Mouse (Mus musculus): ENCODE data around the gene Il21r.

Il21r gene

GRCm38 (mm10) chr7:125603185-125603631 is at the start of gene Il21r:
Il21r (plus strand) TSS chr7:125603429.
- DNase-seq (ENCODE audit: low spot score): no peak

DNA sequence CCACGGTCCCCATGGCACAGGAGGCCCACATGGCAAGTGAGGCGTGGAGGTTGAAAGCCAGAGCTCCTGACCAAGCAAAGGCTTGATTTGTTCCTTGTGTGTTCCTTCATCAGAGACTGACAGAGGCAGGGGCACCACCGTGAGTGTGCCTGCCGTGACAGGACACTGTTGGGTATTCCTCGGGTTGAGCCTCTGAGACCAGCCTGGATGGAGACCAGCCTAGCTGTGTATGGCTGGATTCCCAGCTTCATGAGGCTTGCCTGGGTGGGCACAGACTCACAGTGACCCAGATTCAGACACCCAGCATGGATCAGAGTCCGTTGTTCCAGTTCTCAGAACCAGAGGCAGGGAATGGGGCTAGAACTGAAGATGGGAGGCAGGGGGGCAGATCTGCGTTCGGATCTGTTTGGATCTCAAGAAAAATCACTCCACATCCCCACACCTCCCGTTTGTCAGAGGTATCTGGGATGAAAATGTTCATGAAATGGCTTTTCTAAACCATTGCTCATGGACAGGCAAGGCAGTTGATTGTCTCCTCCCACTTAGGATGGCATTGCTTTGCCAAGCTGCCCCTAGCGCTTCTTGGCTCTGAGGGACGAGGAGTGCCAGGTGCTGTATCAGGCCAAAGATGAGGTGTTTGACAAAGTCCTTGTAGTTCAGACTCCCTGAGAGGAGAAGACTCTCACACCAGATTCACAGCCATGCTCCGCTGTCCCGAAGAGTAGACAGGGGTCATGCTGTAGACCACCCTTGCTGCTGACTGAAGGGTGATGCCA is 49.4 kb upstream of the Il21r start:
- DNase-seq (ENCODE audit: low spot score): no peak

DNA sequence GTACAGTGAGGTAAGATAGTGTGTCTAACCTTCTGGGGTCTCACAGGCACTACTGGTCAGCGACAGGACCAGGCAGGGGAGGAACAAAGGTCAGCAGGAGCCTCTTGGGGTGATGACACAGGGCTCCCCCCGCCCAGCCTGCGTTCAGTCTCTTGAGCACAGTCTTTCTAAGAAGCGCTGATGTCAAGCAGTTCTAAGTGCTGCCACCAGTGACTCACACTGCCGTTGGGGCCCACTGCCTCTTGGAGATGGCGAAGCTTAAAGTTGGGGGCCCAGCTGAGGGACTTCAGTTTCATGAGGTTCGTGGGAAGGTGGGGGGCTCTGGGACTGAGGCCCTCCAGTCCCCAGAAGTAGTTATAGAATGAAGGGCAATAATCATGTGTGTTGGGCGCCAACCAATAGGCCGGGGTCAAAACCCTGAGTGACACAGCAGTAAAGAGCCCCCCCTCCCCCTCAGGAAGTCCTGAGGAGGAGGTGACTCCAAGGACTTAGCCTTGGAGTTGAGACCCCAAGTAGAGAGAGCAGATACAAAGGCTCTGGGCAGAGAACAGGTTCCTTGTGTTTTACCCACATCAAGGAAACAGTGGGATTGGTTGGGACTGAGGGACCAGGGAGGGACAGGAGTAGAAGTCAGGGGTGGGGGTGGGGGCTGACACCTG is 48.6 kb upstream of the Il21r start:
- no peak for DNase-seq (ENCODE audit: low spot score)

DNA sequence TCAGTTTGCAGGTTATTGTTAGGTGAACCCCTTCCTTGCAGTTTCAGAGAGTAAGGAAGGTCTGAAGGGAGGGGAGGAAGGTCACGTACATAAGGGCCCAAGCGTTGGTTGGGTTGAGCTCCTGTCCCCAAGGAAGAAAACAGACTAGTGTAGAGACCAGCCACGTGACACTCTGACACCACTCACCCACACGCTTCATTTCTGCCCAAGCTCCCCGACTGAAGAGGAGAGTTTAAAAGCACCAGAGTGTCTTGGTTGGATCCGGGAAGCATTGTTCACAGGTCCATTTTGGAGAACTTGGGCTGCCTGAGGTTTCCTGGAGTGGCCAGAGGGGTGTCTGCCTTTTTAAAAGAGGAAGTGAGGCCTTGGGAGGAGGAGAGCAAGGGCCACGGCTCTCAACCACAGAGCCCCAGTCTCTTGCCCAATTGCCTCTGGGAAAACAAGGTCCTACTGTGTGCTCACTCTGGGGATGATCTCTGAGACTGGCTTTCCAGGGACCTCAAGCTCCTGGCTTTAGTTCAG is 47.8 kb upstream of the Il21r start:
- no peak for DNase-seq (ENCODE audit: low spot score)

DNA sequence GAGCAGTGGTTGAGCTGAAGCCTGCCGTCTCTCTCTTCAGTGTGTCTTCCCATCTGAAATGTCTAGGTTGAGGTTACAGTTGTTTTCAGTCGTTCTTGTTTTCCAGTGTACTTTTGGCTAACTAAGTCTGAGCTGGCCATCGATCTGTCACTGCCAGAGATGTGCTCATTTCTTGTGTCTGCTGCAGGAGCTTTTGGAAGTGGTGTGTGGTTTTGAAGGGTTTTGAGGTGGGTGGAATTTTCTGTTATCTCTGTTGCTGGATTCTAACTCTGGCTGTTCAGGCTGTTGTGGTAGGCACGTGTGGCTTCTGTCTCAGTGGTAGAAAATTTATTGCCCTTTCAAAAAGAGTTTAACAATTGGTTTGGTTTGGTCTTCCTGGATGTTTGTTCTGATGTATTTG is 47.1 kb upstream of the Il21r start:
- DNase-seq (ENCODE audit: low spot score): no peak

DNA sequence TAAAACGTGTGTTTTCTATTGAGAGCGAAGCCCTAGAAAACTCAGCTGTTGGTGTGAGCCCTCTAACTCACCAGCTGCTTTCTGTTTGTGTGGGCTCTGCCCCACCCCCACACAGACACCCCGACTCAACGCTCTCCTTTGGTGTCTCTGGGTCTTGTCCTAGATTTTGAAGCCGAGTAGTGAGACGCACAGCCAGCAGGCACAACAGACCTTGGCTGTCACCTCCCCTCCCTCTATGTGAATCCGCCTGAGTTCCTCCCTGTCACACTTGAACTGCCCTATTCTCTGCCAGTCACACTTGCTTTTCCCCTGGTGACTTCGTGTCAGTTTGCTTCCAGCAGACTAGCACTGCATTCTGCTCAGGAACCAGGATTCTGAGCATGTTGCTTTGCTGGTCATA is 46.4 kb upstream of the Il21r start:
- no peak for DNase-seq (ENCODE audit: low spot score)

DNA sequence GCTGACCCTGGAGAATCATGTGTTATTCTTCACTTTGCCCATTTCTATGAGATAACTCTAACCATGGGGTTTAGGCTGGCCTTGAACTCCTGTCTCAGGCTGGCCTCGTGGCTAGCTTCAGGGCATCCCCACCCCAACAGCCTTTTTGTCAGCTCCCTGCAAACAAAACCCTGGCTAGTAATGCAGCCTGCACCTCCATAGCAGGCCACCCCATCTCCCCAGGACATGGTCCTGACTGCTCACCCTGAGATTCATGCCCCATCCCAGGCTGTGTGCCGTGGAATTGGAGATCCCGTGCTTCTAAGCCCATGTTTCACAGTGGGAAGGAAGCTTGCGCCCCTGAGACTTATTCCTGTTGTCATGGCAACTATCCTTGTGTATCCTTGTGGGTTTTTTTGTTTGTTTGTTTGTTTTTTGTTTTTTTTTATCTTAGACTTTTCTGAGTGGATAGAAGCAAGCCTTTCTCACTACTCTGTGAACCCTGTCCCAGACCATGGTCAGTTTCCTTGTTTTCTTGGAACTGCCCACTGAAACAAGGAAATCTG is 44.8 kb upstream of the Il21r start:
- no peak for DNase-seq (ENCODE audit: low spot score)

DNA sequence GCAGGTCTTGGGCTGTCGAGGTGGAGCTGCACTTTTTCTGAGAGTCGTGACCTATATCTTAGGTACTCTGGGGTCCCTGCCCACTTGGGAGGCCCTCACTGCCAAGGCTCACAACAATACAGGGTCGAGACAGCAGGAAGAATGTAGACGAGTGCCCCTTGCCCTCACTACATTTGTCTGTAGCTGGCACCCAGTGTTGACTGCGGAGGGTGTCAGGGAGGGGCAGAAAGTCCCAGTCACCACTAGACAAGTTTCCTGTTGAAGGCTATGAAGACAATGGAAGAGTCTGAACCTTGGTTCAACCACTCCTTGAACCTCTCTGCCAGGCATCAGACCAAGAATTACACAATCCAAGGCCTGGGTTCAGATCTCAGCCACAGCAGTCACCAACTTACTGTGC is 44.2 kb upstream of the Il21r start:
- no peak for DNase-seq (ENCODE audit: low spot score)

DNA sequence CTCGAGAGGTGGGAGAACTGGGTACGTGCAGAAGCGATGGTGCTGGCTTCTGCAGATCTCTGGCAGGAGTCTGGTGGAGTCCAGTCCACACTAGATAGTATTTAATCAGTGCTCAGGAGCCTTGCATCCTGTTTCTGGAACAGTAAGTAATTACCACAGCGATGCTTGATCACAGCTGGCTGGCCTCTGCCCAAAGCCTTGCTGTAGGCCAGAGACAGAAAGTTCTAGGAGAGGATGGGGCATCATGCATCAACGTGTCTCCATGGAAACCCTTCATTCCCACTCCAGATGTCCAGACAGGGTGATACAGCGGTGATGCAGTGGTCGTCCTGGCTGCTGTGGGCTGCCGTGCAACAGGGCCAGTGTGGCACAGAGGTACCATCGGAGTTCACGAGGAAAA is 43.7 kb upstream of the Il21r start:
- DNase-seq (ENCODE audit: low spot score): no peak

DNA sequence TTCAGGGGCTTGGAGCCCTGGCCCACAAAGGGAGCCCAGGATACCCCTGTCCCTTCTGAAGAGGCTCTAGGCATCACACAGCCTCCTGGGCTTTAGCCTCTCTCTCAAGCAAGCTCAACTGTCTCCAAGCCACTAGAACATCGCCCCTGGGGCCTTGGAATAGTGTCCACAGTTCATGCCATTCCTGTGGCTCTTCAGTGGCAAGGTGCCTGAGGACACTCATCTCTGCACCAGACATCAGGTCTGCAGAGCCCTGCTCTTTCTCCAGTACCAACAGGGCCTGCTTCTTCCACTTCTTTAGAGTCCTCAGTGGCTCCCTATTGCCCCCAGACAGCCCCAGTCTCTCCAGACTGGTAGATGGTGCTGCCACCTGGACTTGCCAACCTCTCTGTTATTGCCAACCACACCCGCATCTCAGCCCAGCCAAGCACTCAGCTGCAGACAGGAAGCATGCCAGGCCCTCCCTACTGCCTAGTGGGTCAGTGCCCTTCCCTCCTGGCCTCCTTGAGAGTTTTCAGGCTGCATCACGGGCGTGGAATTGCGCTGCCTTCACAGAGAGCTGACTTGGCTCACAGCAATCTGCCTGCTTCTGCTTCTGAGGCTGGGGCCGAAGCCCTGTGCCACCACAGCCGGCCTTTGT is 43.0 kb upstream of the Il21r start:
- DNase-seq (ENCODE audit: low spot score): no peak

DNA sequence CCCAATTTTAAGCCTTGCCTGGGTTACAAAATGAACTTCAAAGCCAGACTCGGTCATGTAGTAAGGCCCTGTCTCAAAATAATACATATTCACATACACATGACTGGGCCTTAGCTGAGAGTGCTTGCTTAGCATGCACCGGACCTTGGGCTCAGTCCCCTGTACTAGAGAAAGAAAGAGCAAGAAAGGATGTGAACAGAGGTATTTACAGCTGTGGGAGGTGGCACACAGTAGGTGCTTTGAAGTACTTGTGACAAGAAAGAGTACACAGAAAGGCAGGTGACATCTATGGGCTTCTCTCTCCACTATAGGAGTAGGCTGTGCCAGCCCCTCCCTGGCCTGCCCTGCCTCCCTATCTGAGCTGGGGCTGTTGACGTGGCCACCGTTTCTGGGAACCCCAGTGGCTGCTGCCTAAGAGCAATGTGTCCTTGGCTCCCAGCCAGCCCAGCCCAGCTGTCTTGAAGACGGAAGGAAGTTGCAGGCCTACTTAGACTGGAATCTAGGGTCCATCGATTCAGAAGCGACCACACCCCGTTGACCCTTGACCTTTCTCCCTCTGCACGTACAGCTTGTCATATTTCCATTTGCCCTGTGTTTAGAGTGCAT is 42.0 kb upstream of the Il21r start:
- peak; percentile 88 for DNase-seq (ENCODE audit: low spot score)

DNA sequence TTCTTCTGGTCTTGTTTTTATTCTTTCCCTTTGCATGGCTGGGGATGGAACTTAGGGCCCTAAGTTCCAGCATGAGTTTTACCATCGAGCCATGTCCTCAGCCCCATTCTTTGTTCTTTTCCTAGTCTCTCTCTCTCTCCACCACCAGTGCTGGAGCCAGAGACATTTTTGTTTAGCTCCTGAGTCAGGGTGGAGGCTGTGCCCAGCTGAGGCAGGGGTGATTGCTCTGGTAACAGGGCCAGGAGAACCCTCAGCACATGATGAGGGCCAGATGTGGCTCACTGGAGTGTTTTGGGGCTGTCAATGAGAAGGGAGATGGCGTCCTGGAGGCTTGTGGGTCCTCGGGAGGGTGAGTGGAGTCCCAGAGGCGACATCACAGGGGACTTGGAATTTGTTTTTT is 40.8 kb upstream of the Il21r start:
- no peak for DNase-seq (ENCODE audit: low spot score)

GRCm38 (mm10) chr7:125563093-125563492 is 40.1 kb upstream of the Il21r start:
- DNase-seq (ENCODE audit: low spot score): no peak

DNA sequence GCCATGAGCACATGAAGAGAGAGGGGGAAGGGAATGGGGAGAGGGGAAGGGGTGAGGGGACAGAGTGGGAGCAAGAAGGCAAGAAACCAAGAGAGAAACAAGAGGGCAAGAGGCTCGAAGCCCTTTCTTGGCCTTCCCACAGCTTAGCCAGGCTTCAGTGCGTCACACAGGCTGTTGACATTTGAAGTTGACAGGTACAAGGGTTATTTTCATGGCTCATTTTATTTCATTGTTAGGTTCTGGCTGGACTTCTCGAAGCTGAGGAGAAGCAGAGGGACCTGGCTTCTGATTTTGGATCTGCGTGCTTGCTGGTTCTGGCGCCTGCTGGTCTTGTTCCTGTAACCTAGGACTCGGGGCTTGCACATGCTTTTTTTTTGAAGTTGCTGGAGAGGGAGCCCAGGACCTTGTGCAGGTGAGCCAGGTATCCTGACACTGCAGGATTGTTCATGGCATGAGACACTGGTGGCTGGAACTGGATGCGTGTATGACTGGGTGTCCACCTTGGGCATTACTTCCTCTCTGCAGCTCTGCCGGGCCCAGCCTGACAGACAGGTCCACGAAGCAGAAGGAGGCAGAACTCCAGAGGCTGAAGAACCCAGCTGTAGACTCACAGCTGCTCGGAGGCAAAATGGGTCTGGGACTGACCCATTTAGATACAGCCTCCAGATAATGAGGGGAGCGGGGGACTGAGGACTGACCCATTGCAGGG is 38.8 kb upstream of the Il21r start:
- no peak for DNase-seq (ENCODE audit: low spot score)

- DNase-seq (ENCODE audit: low spot score): no peak
These were observed 37.5 kb upstream of the Il21r start for GRCm38 (mm10) chr7:125565516-125566285.

DNA sequence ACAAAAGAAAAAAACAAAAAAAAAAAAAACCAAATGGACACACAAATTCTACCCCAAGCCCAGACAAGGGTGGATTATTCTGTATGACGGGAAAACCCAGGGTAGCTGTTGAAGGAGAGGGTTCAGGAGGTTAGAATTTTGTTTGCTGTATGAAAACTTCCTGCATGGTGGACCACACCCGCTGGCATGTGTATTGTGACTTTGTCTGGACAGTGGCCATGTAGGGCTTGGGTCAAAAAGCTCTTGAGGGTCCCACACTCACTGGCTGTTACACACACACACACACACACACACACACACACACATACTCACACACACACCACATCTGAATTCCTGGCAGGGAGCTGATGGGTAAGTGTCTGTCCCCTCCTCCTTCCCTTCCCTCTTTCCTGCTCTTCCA is 36.8 kb upstream of the Il21r start:
- DNase-seq (ENCODE audit: low spot score): no peak

- DNase-seq (ENCODE audit: low spot score): no peak
These were observed 34.3 kb upstream of the Il21r start for GRCm38 (mm10) chr7:125568888-125569287.

DNA sequence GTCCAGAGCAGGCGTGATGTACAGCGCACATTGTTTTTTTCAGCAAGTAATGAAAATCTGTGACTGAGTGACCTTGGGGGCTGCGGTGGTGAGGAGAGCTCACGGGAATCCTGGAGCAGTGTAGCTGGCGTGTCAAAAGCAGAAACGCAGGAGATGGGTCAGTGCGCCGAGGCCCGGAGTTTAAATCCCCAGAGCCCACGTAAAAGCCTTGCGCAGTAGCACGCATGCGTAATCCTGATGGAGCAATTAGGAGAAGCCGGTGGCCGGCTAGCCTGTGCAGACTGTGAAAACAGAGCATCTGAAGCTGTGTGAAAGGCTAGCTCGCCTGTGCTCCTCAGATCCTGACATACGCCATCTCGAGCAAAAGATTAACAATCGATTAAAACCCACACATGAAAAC is 31.3 kb upstream of the Il21r start:
- no peak for DNase-seq (ENCODE audit: low spot score)

DNA sequence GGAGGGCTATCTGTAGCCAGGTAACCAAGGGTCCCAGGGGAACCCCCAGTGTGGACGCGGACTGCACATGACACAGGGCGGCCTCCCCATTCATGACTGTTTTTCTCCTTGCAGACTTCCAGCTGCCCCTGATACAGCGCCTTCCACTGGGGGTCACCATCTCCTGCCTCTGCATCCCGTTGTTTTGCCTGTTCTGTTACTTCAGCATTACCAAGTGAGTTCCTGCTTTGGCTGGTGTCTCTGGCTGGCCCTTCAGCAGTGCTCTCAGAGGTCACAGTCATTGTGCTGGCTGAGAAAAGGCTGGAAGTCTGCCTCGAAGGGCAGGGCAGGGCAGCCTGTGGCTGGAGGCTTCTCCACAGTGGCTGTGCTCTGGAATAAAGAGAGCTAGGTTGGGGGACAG is 30.5 kb upstream of the Il21r start:
- no peak for DNase-seq (ENCODE audit: low spot score)

GRCm38 (mm10) chr7:125573849-125574248 is 29.4 kb upstream of the Il21r start:
- no peak for DNase-seq (ENCODE audit: low spot score)

- no peak for DNase-seq (ENCODE audit: low spot score)
These were observed 28.4 kb upstream of the Il21r start for GRCm38 (mm10) chr7:125574832-125575231.

Measured in testis, postnatal 10 days (tissue).